ENCODE assay signal across 22 mouse cellular contexts in the genomic region with DNA sequence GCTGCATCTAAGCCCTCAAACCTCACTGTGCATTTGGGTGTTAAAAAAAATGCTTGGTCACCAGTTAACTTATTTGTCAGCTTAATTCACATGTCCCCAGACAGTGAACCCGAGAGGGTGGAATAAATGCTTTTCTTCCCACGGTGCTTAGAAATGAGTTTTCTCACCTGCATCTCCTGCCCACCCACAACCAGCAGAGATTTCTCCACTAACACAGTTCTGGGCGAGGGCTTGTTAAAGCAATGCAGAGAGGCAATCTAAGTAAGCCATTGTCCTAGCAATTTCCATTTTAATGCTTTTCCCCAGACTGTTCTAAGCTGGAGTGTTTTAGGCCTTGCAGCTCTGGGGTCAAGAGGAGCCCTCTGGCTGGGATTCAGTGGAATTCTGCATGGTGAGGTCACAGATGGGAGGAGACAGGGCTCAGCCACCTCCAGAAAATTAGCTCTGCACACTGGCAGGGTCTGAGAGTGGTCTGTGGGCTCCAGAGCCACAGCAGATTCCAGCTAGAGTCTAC. TPM values are rescaled to one million over a fixed set of nuclear protein-coding genes. Genes with fewer than 3 reads are reported as not detected.
DNase-seq lines count a peak whose midpoint lies in the region; ATAC-seq and TF ChIP-seq lines count a peak whose summit lies in the region.
"Had no signal": no experiment of that assay in that cellular context is flagged by ENCODE, and none has a peak within 500 bp of the region (broad histone marks: within the 10 kb centered on the region; RNA-seq: fewer than 3 reads in every experiment).

No protein-coding gene starts in this region.

- 0 out of 2 replicates have a peak overlapping the region, but pooled peaks have one; percentile 18 for H3K27ac ChIP-seq in hindbrain, embryonic 10.5 days
- H3K27ac ChIP-seq in hindbrain, embryonic 12.5 days = no peak overlapping the region
- 0 out of 2 replicates have a peak overlapping the region, but pooled peaks have one; percentile 23 for H3K27ac ChIP-seq in limb, embryonic 12.5 days
- no peak overlapping the region for H3K27ac ChIP-seq in intestine, postnatal 0 days (ENCODE audit: low read depth, low read length)
- H3K27ac ChIP-seq: embryonic facial prominence, embryonic 15.5 days; forebrain, embryonic 10.5 days; forebrain, embryonic 15.5 days; gastrocnemius, adult 2 months had no signal

- DNase-seq in hindbrain, embryonic 10.5 days (ENCODE audit: low spot score) = no peak
- peak; percentile 74 for DNase-seq in ES-CJ7 (ENCODE audit: low read depth, low spot score)
- DNase-seq in ZHBTc4 (ENCODE audit: low read depth, low spot score) = peak; percentile 76
- DNase-seq in layer of hippocampus, postnatal 14 days (ENCODE audit: low spot score in 2 of 2) = no peak
- DNase-seq: adrenal gland, postnatal 14 days; cerebellum, adult 2 months; cerebellum, postnatal 10 days; embryo, embryonic 11 days; gastrocnemius, adult 2 months; gastrocnemius, postnatal 25 days had no signal

- H3K9ac ChIP-seq in hindbrain, embryonic 12.5 days = no peak overlapping the region
- H3K9ac ChIP-seq in limb, embryonic 12.5 days (replicated peaks) = no peak overlapping the region
- H3K9ac ChIP-seq in intestine, postnatal 0 days (ENCODE audit: low read depth, low read length) = no peak overlapping the region
- H3K9ac ChIP-seq: embryonic facial prominence, embryonic 15.5 days; forebrain, embryonic 15.5 days; heart, embryonic 12.5 days had no signal

- ATAC-seq in hindbrain, embryonic 12.5 days (ENCODE audit: low FRiP score) = no peak
- ATAC-seq in limb, embryonic 12.5 days (ENCODE audit: insufficient number of reproducible peaks, insufficient read depth, low FRiP score, low TSS enrichment, low read depth) = no peak
- ATAC-seq in intestine, postnatal 0 days = no peak
- ATAC-seq: activated CD4-positive, CD25-positive, alpha-beta regulatory T cell, adult 4 months; forebrain, embryonic 15.5 days; hindbrain, embryonic 16.5 days; inflammation-experienced regulatory T-cells, adult 6 months had no signal

- no peak overlapping the region for H3K4me2 ChIP-seq in hindbrain, embryonic 12.5 days (replicated peaks)
- no peak overlapping the region for H3K4me2 ChIP-seq in limb, embryonic 12.5 days
- H3K4me2 ChIP-seq in intestine, postnatal 0 days (replicated peaks; ENCODE audit: low read depth) = no peak overlapping the region
- H3K4me2 ChIP-seq: embryonic facial prominence, embryonic 15.5 days; forebrain, embryonic 15.5 days; heart, embryonic 12.5 days had no signal

- 67% methylated on average over 3 of the region's 3 CpGs for WGBS in hindbrain, embryonic 10.5 days
- WGBS in hindbrain, embryonic 12.5 days = 66% methylated on average over 3 of the region's 3 CpGs
- 65% methylated on average over 3 of the region's 3 CpGs for WGBS in limb, embryonic 12.5 days
- WGBS in intestine, postnatal 0 days = 76% methylated on average over 3 of the region's 3 CpGs

- TF ChIP-seq CTCF in intestine, postnatal 0 days (IDR thresholded peaks at IDR 0.05; ENCODE audit: low read depth) = no peak

- H3K36me3 ChIP-seq in hindbrain, embryonic 10.5 days = no peaks in the 10 kb centered on the region
- H3K36me3 ChIP-seq in hindbrain, embryonic 12.5 days = no peaks in the 10 kb centered on the region
- H3K36me3 ChIP-seq in limb, embryonic 12.5 days = no peaks in the 10 kb centered on the region
- no peaks in the 10 kb centered on the region for H3K36me3 ChIP-seq in intestine, postnatal 0 days (ENCODE audit: control insufficient read depth, insufficient read depth)
- H3K36me3 ChIP-seq: embryonic facial prominence, embryonic 15.5 days; forebrain, embryonic 10.5 days; forebrain, embryonic 15.5 days; G1E; heart, embryonic 12.5 days had no signal

- no peaks in the 10 kb centered on the region for H3K27me3 ChIP-seq in hindbrain, embryonic 10.5 days (ENCODE audit: insufficient read depth, poor library complexity, severe bottlenecking)
- no peaks in the 10 kb centered on the region for H3K27me3 ChIP-seq in hindbrain, embryonic 12.5 days
- peaks cover 8% of the 10 kb centered on the region; the same call in 1 of the 2 replicates for H3K27me3 ChIP-seq in limb, embryonic 12.5 days
- no peaks in the 10 kb centered on the region for H3K27me3 ChIP-seq in intestine, postnatal 0 days (replicated peaks; ENCODE audit: control insufficient read depth, insufficient read depth, low read length)
- H3K27me3 ChIP-seq: embryonic facial prominence, embryonic 15.5 days; forebrain, embryonic 15.5 days had no signal

- H3K4me3 ChIP-seq in hindbrain, embryonic 10.5 days = no peak overlapping the region
- no peak overlapping the region for H3K4me3 ChIP-seq in hindbrain, embryonic 12.5 days
- no peak overlapping the region for H3K4me3 ChIP-seq in limb, embryonic 12.5 days (replicated peaks)
- no peak overlapping the region for H3K4me3 ChIP-seq in intestine, postnatal 0 days (ENCODE audit: low read depth, low read length)
- H3K4me3 ChIP-seq: embryonic facial prominence, embryonic 15.5 days; erythroblast, embryonic 14.5 days; forebrain, embryonic 10.5 days; forebrain, embryonic 15.5 days; gastrocnemius, adult 2 months; heart, embryonic 12.5 days had no signal

- no peaks in the 10 kb centered on the region for H3K9me3 ChIP-seq in hindbrain, embryonic 10.5 days
- no peaks in the 10 kb centered on the region for H3K9me3 ChIP-seq in hindbrain, embryonic 12.5 days (replicated peaks)
- H3K9me3 ChIP-seq in limb, embryonic 12.5 days = no peaks in the 10 kb centered on the region
- no peaks in the 10 kb centered on the region for H3K9me3 ChIP-seq in intestine, postnatal 0 days (ENCODE audit: control insufficient read depth)
- H3K9me3 ChIP-seq: embryonic facial prominence, embryonic 15.5 days; forebrain, embryonic 10.5 days; forebrain, embryonic 15.5 days; G1E; heart, embryonic 12.5 days had no signal

- H3K4me1 ChIP-seq in hindbrain, embryonic 10.5 days (replicated peaks) = peaks cover 14% of the 10 kb centered on the region
- H3K4me1 ChIP-seq in hindbrain, embryonic 12.5 days = no peaks in the 10 kb centered on the region
- 0 out of 2 replicates have a peak, but pooled peaks cover 7% of the 10 kb centered on the region for H3K4me1 ChIP-seq in limb, embryonic 12.5 days (replicated peaks)
- no peaks in the 10 kb centered on the region for H3K4me1 ChIP-seq in intestine, postnatal 0 days (replicated peaks; ENCODE audit: control insufficient read depth, insufficient read depth, low read length)
- H3K4me1 ChIP-seq: embryonic facial prominence, embryonic 15.5 days; forebrain, embryonic 15.5 days; heart, embryonic 12.5 days had no signal

RNA-seq across cellular contexts. Expression of a gene that starts 25.4 kb away (rescaled TPM):
- polyA plus RNA-seq in hindbrain, embryonic 10.5 days (2016; fragmentation: Nextera tagmentation; extraction: Ambion mirVana) = 39.8 and 46.3 TPM in 2 replicates
- 60.7 and 70.4 TPM in 2 replicates for polyA plus RNA-seq in hindbrain, embryonic 12.5 days (2016; fragmentation: Nextera tagmentation; extraction: Ambion mirVana)
- 74.4 and 74.8 TPM in 2 replicates for polyA plus RNA-seq in limb, embryonic 12.5 days (2016; fragmentation: Nextera tagmentation; extraction: Ambion mirVana)
- total RNA-seq in layer of hippocampus, postnatal 14 days (2021) = 100 to 1,000 TPM; 118 to 125 TPM
- polyA plus RNA-seq in intestine, postnatal 0 days (2015; fragmentation: Nextera tagmentation; extraction: Ambion mirVana) = 19.4 and 19.8 TPM in 2 replicates

Comparison
In these comparisons a context has a peak if more than half of its experiments do, and no peak if none do; other contexts are left out.
1. H3K27ac ChIP-seq: peak in hindbrain, embryonic 10.5 days (single experiment) and limb, embryonic 12.5 days (single experiment); none in hindbrain, embryonic 12.5 days (single experiment) and intestine, postnatal 0 days (single experiment).
2. DNase-seq: peak in ES-CJ7 (single experiment) and ZHBTc4 (single experiment); none in hindbrain, embryonic 10.5 days (single experiment) and layer of hippocampus, postnatal 14 days (0 of 2).